Comparison of ENCODE assay signal across 19 mouse cellular contexts in the genomic region with DNA sequence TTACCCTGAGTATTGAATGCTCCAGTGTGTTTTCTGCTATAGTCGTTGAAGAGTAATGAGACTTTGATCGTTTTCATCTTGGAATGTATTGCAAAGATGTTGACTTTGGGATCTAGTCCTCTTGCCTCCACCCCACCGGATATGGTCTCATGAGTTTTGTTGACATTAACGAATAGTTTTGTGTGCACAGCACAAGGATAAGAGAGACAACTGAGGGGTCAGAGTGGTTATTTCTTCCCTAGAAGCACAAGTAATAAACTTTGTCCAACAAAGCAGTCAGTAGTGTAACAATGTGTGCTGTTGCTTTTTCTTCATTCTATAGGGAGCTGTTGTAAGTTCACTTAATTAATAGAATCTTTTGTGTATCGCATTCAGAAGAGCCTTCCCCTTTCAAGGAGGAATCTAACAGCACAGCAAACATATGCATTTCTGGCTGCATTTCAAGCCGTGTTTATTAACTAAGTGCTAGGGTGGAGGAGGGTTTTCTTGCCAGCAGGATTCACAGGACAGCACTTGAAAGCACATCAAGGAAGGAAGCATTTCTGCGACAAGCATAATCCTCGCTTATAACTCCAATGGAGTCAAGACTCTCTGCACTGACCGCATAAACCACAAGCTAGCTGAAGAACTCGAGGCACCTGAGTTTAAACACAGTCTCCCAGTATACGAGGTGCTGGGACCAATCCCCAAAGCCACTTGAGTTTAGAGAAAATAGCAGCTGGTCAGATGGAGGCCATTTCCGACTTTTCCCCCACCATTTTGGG. TPM values are rescaled to one million over a fixed set of nuclear protein-coding genes. Genes with fewer than 3 reads are reported as not detected.
DNase-seq lines count a peak whose midpoint lies in the region; ATAC-seq and TF ChIP-seq lines count a peak whose summit lies in the region.
"Had no signal": no experiment of that assay in that cellular context is flagged by ENCODE, and none has a peak within 500 bp of the region (broad histone marks: within the 10 kb centered on the region; RNA-seq: fewer than 3 reads in every experiment).

No protein-coding gene starts in this region.

- no peak for DNase-seq in kidney, postnatal 25 days
- DNase-seq in lung, postnatal 0 days (ENCODE audit: low spot score): peak; percentile 63
- DNase-seq in lung, adult 18-20 months: no peak
- DNase-seq in stomach, postnatal 0 days (ENCODE audit: low spot score): no peak
- DNase-seq in layer of hippocampus, adult 9-11 months: no peak
- DNase-seq: adrenal gland, adult 8-10 months; cerebellum, adult 18-20 months; gastrocnemius, postnatal 25 days; right cerebral cortex, postnatal 14 days; thymus, adult 2 months had no signal

- no peaks in the 10 kb centered on the region for H3K27me3 ChIP-seq in kidney, embryonic 14.5 days (ENCODE audit: control insufficient read depth, insufficient read depth, low read length)
- no peaks in the 10 kb centered on the region for H3K27me3 ChIP-seq in lung, postnatal 0 days (replicated peaks; ENCODE audit: insufficient read depth, low read length)
- no peaks in the 10 kb centered on the region for H3K27me3 ChIP-seq in intestine, postnatal 0 days (replicated peaks; ENCODE audit: control insufficient read depth, insufficient read depth, low read length)
- H3K27me3 ChIP-seq in stomach, postnatal 0 days (ENCODE audit: control insufficient read depth, insufficient read depth, low read length): no peaks in the 10 kb centered on the region
- H3K27me3 ChIP-seq: embryonic facial prominence, embryonic 15.5 days; forebrain, embryonic 13.5 days; neural tube, embryonic 12.5 days had no signal

- peak overlapping the region; percentile 48; the same call in 1 of the 2 replicates for H3K27ac ChIP-seq in kidney, embryonic 14.5 days (ENCODE audit: low read depth, low read length)
- peak overlapping the region; percentile 60 for H3K27ac ChIP-seq in lung, postnatal 0 days (ENCODE audit: low read length)
- 0 out of 2 replicates have a peak overlapping the region, but pooled peaks have one; percentile 2 for H3K27ac ChIP-seq in intestine, postnatal 0 days (ENCODE audit: low read depth, low read length)
- H3K27ac ChIP-seq in stomach, postnatal 0 days (replicated peaks): peak overlapping the region; percentile 61
- H3K27ac ChIP-seq: embryonic facial prominence, embryonic 15.5 days; forebrain, embryonic 13.5 days; layer of hippocampus, adult 2 months; neural tube, embryonic 12.5 days had no signal

- H3K4me1 ChIP-seq in kidney, embryonic 14.5 days (ENCODE audit: control insufficient read depth, insufficient read depth, low read length): no peaks in the 10 kb centered on the region
- H3K4me1 ChIP-seq in lung, postnatal 0 days (ENCODE audit: insufficient read depth, low read depth, low read length): peaks cover 14% of the 10 kb centered on the region; the same call in 1 of the 2 replicates
- no peaks in the 10 kb centered on the region; the same call in 1 of the 2 replicates for H3K4me1 ChIP-seq in intestine, postnatal 0 days (replicated peaks; ENCODE audit: control insufficient read depth, insufficient read depth, low read length)
- no peaks in the 10 kb centered on the region for H3K4me1 ChIP-seq in stomach, postnatal 0 days (replicated peaks; ENCODE audit: control insufficient read depth, insufficient read depth)
- H3K4me1 ChIP-seq: neural tube, embryonic 12.5 days had no signal

- ATAC-seq in kidney, embryonic 14.5 days (ENCODE audit: low FRiP score, low TSS enrichment): no peak
- ATAC-seq in lung, postnatal 0 days: peak; percentile 46; the same call in 1 of the 2 replicates
- ATAC-seq in intestine, postnatal 0 days: no peak
- peak; percentile 61; the same call in 1 of the 2 replicates for ATAC-seq in stomach, postnatal 0 days (ENCODE audit: low FRiP score, low TSS enrichment)

- no peak overlapping the region for H3K4me3 ChIP-seq in kidney, embryonic 14.5 days (ENCODE audit: low read length)
- no peak overlapping the region for H3K4me3 ChIP-seq in lung, postnatal 0 days (ENCODE audit: low read depth, low read length)
- H3K4me3 ChIP-seq in intestine, postnatal 0 days (ENCODE audit: low read depth, low read length): no peak overlapping the region
- H3K4me3 ChIP-seq in stomach, postnatal 0 days (ENCODE audit: low read depth, low read length): no peak overlapping the region
- H3K4me3 ChIP-seq: embryonic facial prominence, embryonic 15.5 days; forebrain, embryonic 13.5 days; layer of hippocampus, adult 2 months; neural tube, embryonic 12.5 days had no signal

- H3K9ac ChIP-seq in kidney, embryonic 14.5 days (ENCODE audit: low read depth, low read length): no peak overlapping the region
- no peak overlapping the region for H3K9ac ChIP-seq in lung, postnatal 0 days (replicated peaks; ENCODE audit: low read depth)
- H3K9ac ChIP-seq in intestine, postnatal 0 days (ENCODE audit: low read depth, low read length): no peak overlapping the region
- H3K9ac ChIP-seq in stomach, postnatal 0 days (ENCODE audit: low read length): no peak overlapping the region
- H3K9ac ChIP-seq: embryonic facial prominence, embryonic 15.5 days; forebrain, embryonic 13.5 days; neural tube, embryonic 12.5 days had no signal

- no peaks in the 10 kb centered on the region for H3K36me3 ChIP-seq in kidney, embryonic 14.5 days (ENCODE audit: control insufficient read depth, insufficient read depth, low read length)
- H3K36me3 ChIP-seq in lung, postnatal 0 days (ENCODE audit: insufficient read depth, low read length): no peaks in the 10 kb centered on the region
- no peaks in the 10 kb centered on the region for H3K36me3 ChIP-seq in intestine, postnatal 0 days (ENCODE audit: control insufficient read depth, insufficient read depth)
- no peaks in the 10 kb centered on the region for H3K36me3 ChIP-seq in stomach, postnatal 0 days (ENCODE audit: control insufficient read depth, insufficient read depth, low read length)
- H3K36me3 ChIP-seq: embryonic facial prominence, embryonic 15.5 days; G1E; neural tube, embryonic 12.5 days had no signal

- TF ChIP-seq CTCF in lung, postnatal 0 days (IDR thresholded peaks at IDR 0.05): no peak
- no peak for TF ChIP-seq CTCF in intestine, postnatal 0 days (IDR thresholded peaks at IDR 0.05; ENCODE audit: low read depth)
- TF ChIP-seq CTCF in stomach, postnatal 0 days (IDR thresholded peaks at IDR 0.05; ENCODE audit: low read depth): no peak

- TF ChIP-seq EP300 in lung, postnatal 0 days (IDR thresholded peaks at IDR 0.05): no peak
- no peak for TF ChIP-seq EP300 in stomach, postnatal 0 days (optimal IDR thresholded peaks at IDR 0.05)

- H3K9me3 ChIP-seq in kidney, embryonic 14.5 days (ENCODE audit: control insufficient read depth, low read length): no peaks in the 10 kb centered on the region
- H3K9me3 ChIP-seq in lung, postnatal 0 days (ENCODE audit: low read length): no peaks in the 10 kb centered on the region
- no peaks in the 10 kb centered on the region for H3K9me3 ChIP-seq in intestine, postnatal 0 days (ENCODE audit: control insufficient read depth)
- no peaks in the 10 kb centered on the region for H3K9me3 ChIP-seq in stomach, postnatal 0 days (ENCODE audit: control insufficient read depth, low read length)
- H3K9me3 ChIP-seq: embryonic facial prominence, embryonic 15.5 days; forebrain, embryonic 13.5 days; G1E; neural tube, embryonic 12.5 days had no signal

- 68% methylated on average over 12 of the region's 12 CpGs for WGBS in kidney, embryonic 14.5 days
- 15% methylated on average over 12 of the region's 12 CpGs for WGBS in lung, postnatal 0 days
- WGBS in intestine, postnatal 0 days: 34% methylated on average over 12 of the region's 12 CpGs
- 31% methylated on average over 12 of the region's 12 CpGs for WGBS in stomach, postnatal 0 days

- no peak overlapping the region for H3K4me2 ChIP-seq in kidney, embryonic 14.5 days (replicated peaks; ENCODE audit: low read depth, low read length)
- H3K4me2 ChIP-seq in lung, postnatal 0 days (replicated peaks; ENCODE audit: low read depth, low read length): peak overlapping the region; percentile 11; the same call in 1 of the 2 replicates
- H3K4me2 ChIP-seq in intestine, postnatal 0 days (replicated peaks; ENCODE audit: low read depth): no peak overlapping the region
- no peak overlapping the region for H3K4me2 ChIP-seq in stomach, postnatal 0 days (replicated peaks; ENCODE audit: low read depth)
- H3K4me2 ChIP-seq: embryonic facial prominence, embryonic 15.5 days; forebrain, embryonic 13.5 days; heart, embryonic 11.5 days; liver, embryonic 11.5 days; neural tube, embryonic 12.5 days had no signal

RNA-seq across cellular contexts. Expression of a gene that starts 35.0 kb away (rescaled TPM):
- polyA plus RNA-seq in kidney, embryonic 14.5 days (2014; fragmentation: Nextera tagmentation; extraction: Ambion mirVana): 20.2 and 23.0 TPM in 2 replicates
- polyA plus RNA-seq in lung, postnatal 0 days (2015; fragmentation: Nextera tagmentation; extraction: Ambion mirVana): 12.5 and 17.3 TPM in 2 replicates
- 5.1 and 5.7 TPM in 2 replicates for polyA plus RNA-seq in intestine, postnatal 0 days (2015; fragmentation: Nextera tagmentation; extraction: Ambion mirVana)
- polyA plus RNA-seq in stomach, postnatal 0 days (2015; fragmentation: Nextera tagmentation; extraction: Ambion mirVana): 5.8 and 5.9 TPM in 2 replicates

Comparison
In these comparisons a context has a peak if more than half of its experiments do, and no peak if none do; other contexts are left out.
1. ATAC-seq: peak in lung, postnatal 0 days (single experiment) and stomach, postnatal 0 days (single experiment); none in kidney, embryonic 14.5 days (single experiment) and intestine, postnatal 0 days (single experiment).
2. H3K27ac ChIP-seq: peak in every context shown above with its lines; median percentile 61 in stomach, postnatal 0 days; 60 in lung, postnatal 0 days; 48 in kidney, embryonic 14.5 days; 2 in intestine, postnatal 0 days.